16 mouse cellular contexts compared by ENCODE assay signal in the genomic region with DNA sequence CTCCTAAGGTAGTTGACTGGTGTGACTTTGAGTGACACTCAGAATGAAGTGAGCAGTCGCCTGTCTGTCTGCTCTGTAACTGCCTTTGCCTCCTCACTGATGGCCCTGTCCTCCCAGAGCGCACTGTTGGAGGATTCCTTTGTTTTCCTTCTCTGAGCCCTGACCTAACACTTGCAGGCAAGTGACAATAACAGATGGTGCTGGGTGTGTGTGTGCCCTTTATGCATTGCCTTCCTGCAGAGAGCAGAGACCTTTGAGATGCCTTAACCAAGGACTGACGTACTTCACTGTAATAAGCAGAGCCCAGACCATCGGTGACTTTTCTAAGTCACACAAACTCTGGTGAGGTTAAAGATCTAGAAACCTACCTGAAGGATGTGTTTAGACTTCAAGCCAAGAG. TPM values are rescaled to one million over a fixed set of nuclear protein-coding genes. Genes with fewer than 3 reads are reported as not detected.
"Had no signal": no experiment of that assay in that cellular context is flagged by ENCODE, and none has a peak within 500 bp of the region (broad histone marks: within the 10 kb centered on the region; RNA-seq: fewer than 3 reads in every experiment).

No protein-coding gene starts in this region.

- DNase-seq: kidney, postnatal 25 days; lung, embryonic 14.5 days; lung, postnatal 10 days; lung, postnatal 4 days; midbrain, embryonic 14.5 days; right cerebral cortex, postnatal 4 days; spleen, adult 18-20 months; thymus, postnatal 36 days had no signal

- H3K27ac ChIP-seq: left cerebral cortex, adult 2 months; limb, embryonic 15.5 days; liver, embryonic 12.5 days; midbrain, embryonic 10.5 days; neural tube, embryonic 15.5 days; stomach, embryonic 15.5 days had no signal

- H3K9ac ChIP-seq: limb, embryonic 15.5 days; liver, embryonic 12.5 days; lung, embryonic 14.5 days; neural tube, embryonic 15.5 days; stomach, embryonic 15.5 days had no signal

- H3K27me3 ChIP-seq: limb, embryonic 15.5 days; liver, embryonic 12.5 days; neural tube, embryonic 15.5 days; stomach, embryonic 15.5 days had no signal

- H3K4me3 ChIP-seq: left cerebral cortex, adult 2 months; limb, embryonic 15.5 days; liver, embryonic 12.5 days; midbrain, embryonic 10.5 days; myocyte; neural tube, embryonic 15.5 days; stomach, embryonic 15.5 days had no signal

- H3K4me1 ChIP-seq: limb, embryonic 15.5 days; liver, embryonic 12.5 days; midbrain, embryonic 10.5 days; neural tube, embryonic 15.5 days; stomach, embryonic 15.5 days had no signal

RNA-seq across cellular contexts. Expression of a gene that starts 31.1 kb away (rescaled TPM):
- total RNA-seq: megakaryocyte, adult 5-6 weeks had no signal
